Mouse (Mus musculus) brain, embryonic 14.5 days (tissue): ENCODE measurements at regions not wholly inside any gene's neighbourhood (a gene's known extent, or its start where the extent isn't known, plus 50 kb on each side); places are given as distances from the start of the nearest gene placed in this dataset.

Source experiments
- CTCF ChIP-seq: fragments of 200-500 bp; IDR thresholded peaks from 2 replicates; pipeline ENCODE4 v1.5.1; 2012; ENCODE audit warnings: inconsistent platforms, mild to moderate bottlenecking, moderate library complexity, borderline replicate concordance; ENCODE audit not compliant: insufficient read depth, insufficient read length; ENCODE audit errors: extremely low read depth
- POLR2A ChIP-seq: fragments of 200-500 bp; IDR thresholded peaks from 2 replicates; pipeline ENCODE4 v1.6.1; 2012; ENCODE audit warnings: mild to moderate bottlenecking, inconsistent platforms, borderline replicate concordance; ENCODE audit not compliant: poor library complexity, insufficient read depth, insufficient read length, severe bottlenecking; ENCODE audit errors: extremely low read depth

DNA sequence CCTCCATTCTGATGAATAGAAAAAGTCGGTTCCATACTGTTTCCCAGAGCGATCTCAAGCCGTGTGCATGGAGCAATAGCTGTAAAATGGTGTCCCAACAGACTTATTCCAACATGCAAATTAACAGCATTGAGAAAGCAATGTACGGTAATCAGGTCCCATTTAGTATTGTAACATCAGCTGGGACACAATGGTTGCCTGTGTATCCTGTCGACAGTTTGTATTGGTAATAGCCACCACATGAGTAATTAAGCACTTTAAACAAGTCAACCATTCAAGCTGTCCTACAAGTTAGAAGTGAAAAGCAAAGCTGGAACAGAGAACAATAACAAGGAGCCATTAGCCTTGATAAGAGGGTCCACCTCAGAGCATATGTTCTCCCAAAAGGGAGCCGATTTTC is 743.4 kb downstream of the Pcdh17 start:
- TF ChIP-seq POLR2A, result no peak
- no peak for TF ChIP-seq CTCF
